Mouse (Mus musculus): ENCODE measurements around the gene Rabif.

GRCm38 (mm10) chr1:134516491-134517198 is 22.2 kb downstream of the Rabif start:
- TF ChIP-seq POLR2A (IDR thresholded peaks at IDR 0.05; ENCODE audit: control insufficient read depth, extremely low read depth, insufficient read depth, low read length, poor library complexity) = no peak
- no peak for TF ChIP-seq CTCF (IDR thresholded peaks at IDR 0.05; ENCODE audit: borderline replicate concordance, control insufficient read depth, extremely low read depth, insufficient read depth, low read length, poor library complexity)
